Mouse (Mus musculus) midbrain, embryonic 14.5 days (tissue): ENCODE measurements at regions not wholly inside any gene's neighbourhood (a gene's known extent, or its start where the extent isn't known, plus 50 kb on each side); places are given as distances from the start of the nearest gene placed in this dataset.
A peak's percentile ranks its signal among the peaks of the same experiment; 100 is the strongest.

Experiments used
- ATAC-seq: fragments of 200-750 bp; cut with Nextera tagmentation; 2 replicates; pipeline ENCODE4 v1.8.0; 2017; ENCODE audit warnings: moderate number of reproducible peaks, moderate library complexity; ENCODE audit not compliant: low FRiP score, low TSS enrichment
- DNase-seq: peaks from one replicate; pipeline ENCODE4 v3.0.0-alpha.2; 2015
- H3K27ac ChIP-seq: fragments of 300-500 bp; sonication (generic); replicated peaks from 2 replicates; pipeline ENCODE4 v1.5.1; 2014; ENCODE audit warnings: mild to moderate bottlenecking, low read depth, low read length, moderate library complexity
- H3K27me3 ChIP-seq: fragments of 300-500 bp; sonication (generic); 2 replicates; pipeline ENCODE4 v1.6.1; 2014; ENCODE audit warnings: low read length, control low read depth, mixed read lengths; ENCODE audit not compliant: control insufficient read depth, insufficient read depth
- H3K36me3 ChIP-seq: fragments of 300-500 bp; sonication (generic); 2 replicates; pipeline ENCODE4 v1.6.1; 2014; ENCODE audit warnings: low read length, control low read depth; ENCODE audit not compliant: control insufficient read depth, insufficient read depth
- H3K4me1 ChIP-seq: fragments of 300-500 bp; sonication (generic); 2 replicates; pipeline ENCODE4 v1.6.1; 2014; ENCODE audit warnings: mild to moderate bottlenecking, antibody characterized with exemption, low read length, control low read depth; ENCODE audit not compliant: control insufficient read depth, insufficient read depth
- H3K4me2 ChIP-seq: fragments of 300-500 bp; sonication (generic); 2 replicates; pipeline ENCODE4 v1.6.1; 2014; ENCODE audit warnings: mild to moderate bottlenecking, low read length, moderate library complexity
- H3K4me3 ChIP-seq: fragments of 300-500 bp; sonication (generic); replicated peaks from 2 replicates; pipeline ENCODE4 v1.5.1; 2014; ENCODE audit warnings: low read depth, low read length
- H3K9ac ChIP-seq: fragments of 300-500 bp; sonication (generic); replicated peaks from 2 replicates; pipeline ENCODE4 v1.6.1; 2014; ENCODE audit warnings: mild to moderate bottlenecking, low read length, moderate library complexity
- H3K9me3 ChIP-seq: fragments of 300-500 bp; sonication (generic); 2 replicates; pipeline ENCODE4 v1.6.1; 2016; ENCODE audit warnings: low read length, control low read depth, mixed read lengths; ENCODE audit not compliant: control insufficient read depth
- WGBS: fragments of 180-500 bp; shearing (Covaris S2); extraction: QIAGEN DNeasy Blood & Tissue Kit; methylation state at CpG from one replicate; pipeline ENCODE4 v1.1.7; 2014; 5-methylcytosine and 5-hydroxymethylcytosine counted together

GRCm38 (mm10) chr1:76896152-76896864, 618.6 kb downstream of the Epha4 start:
- Histone ChIP-seq H3K4me1 (no peaks in the 10 kb centered on the region), H3K27ac (no peak overlapping the region), H3K4me3 (no peak overlapping the region), H3K9ac (no peak overlapping the region), H3K27me3 (no peaks in the 10 kb centered on the region), H3K9me3 (no peaks in the 10 kb centered on the region), H3K4me2 (no peak overlapping the region), H3K36me3 (no peaks in the 10 kb centered on the region)
- 58% methylated on average over 17 of the region's 17 CpGs for WGBS
- no peak for DNase-seq
- ATAC-seq, result no peak

DNA sequence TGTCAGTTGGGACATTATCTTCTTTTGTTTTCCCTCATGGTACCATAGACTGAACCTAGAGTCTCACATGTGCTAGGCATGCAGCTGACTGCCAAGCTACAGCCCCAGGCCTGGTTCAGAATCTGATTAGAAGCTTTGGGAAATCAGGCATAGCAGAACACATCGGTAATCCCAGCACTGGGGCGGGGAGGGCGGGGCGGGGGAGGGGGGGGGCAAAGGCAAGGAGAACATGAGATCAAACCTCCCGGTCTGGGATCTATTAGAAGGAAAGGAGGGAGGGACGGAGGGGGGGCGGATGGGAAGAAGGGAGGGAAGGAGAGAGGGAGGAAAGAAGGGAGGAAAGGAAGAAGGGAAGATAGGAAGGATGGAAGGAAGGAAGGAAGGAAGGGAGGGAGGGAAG, 617.5 kb downstream of the Epha4 start:
- H3K27me3 ChIP-seq, result no peaks in the 10 kb centered on the region
- H3K4me1 ChIP-seq, result no peaks in the 10 kb centered on the region
- no peaks in the 10 kb centered on the region for H3K9me3 ChIP-seq
- H3K4me3 ChIP-seq, result no peak overlapping the region
- ATAC-seq, result no peak
- H3K27ac ChIP-seq, result no peak overlapping the region
- H3K9ac ChIP-seq, result no peak overlapping the region
- DNase-seq, result no peak
- no peaks in the 10 kb centered on the region for H3K36me3 ChIP-seq
- WGBS, result 33% methylated on average over 5 of the region's 7 CpGs
- no peak overlapping the region for H3K4me2 ChIP-seq

DNA sequence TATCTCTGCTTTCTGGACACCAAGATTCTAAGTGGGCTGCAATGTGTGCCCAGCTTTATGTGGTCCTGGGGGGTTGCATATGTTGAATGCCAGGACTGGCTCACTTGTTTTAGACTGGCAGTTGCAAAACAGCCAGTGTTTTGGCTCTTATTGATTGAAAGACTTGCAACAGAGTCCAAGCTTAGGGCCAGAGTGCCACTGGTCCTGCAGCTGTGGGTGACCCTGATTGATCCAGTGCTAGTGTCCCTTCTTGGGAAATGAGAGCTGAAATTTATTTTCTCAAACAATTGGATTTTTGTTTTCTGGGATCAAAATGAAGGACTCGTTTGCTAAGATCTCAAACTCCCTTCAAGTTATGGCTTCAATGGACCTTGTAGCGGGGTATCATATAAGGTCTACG, 603.4 kb downstream of the Epha4 start:
- 95% methylated on average over 3 of the region's 3 CpGs for WGBS
- DNase-seq (no peak), ATAC-seq (no peak)
- Histone ChIP-seq H3K27ac (no peak overlapping the region), H3K9ac (no peak overlapping the region), H3K36me3 (no peaks in the 10 kb centered on the region), H3K4me1 (no peaks in the 10 kb centered on the region), H3K4me2 (no peak overlapping the region), H3K27me3 (no peaks in the 10 kb centered on the region), H3K9me3 (no peaks in the 10 kb centered on the region), H3K4me3 (no peak overlapping the region)

DNA sequence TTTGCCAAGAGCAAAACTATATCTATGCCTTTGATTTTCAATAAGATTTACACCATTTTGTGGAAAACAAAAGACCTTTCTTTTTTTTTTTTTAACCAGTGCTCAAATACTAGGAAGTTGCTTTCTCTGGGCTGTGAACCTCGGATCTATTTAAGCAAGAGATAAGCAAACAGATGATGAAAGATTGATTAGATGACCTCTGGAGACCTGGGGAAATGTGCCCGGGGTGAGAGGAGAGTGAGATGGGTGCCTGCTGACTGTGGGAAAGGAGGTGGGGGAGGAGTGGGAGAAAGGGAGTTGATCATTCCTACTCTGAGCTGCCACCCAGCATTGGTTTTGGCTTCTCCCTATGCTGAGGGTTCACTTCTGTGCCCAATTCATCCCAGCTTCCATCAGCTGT, 595.3 kb downstream of the Epha4 start:
- WGBS, result 69% methylated on average over 2 of the region's 2 CpGs
- Histone ChIP-seq H3K9ac (no peak overlapping the region), H3K27me3 (no peaks in the 10 kb centered on the region), H3K4me2 (no peak overlapping the region), H3K4me3 (no peak overlapping the region), H3K9me3 (no peaks in the 10 kb centered on the region), H3K27ac (no peak overlapping the region), H3K36me3 (no peaks in the 10 kb centered on the region), H3K4me1 (no peaks in the 10 kb centered on the region)
- ATAC-seq (no peak), DNase-seq (no peak)

GRCm38 (mm10) chr1:76920634-76921033, 594.3 kb downstream of the Epha4 start:
- Histone ChIP-seq H3K27ac (no peak overlapping the region), H3K9ac (no peak overlapping the region), H3K27me3 (no peaks in the 10 kb centered on the region), H3K9me3 (no peaks in the 10 kb centered on the region), H3K4me1 (no peaks in the 10 kb centered on the region), H3K36me3 (no peaks in the 10 kb centered on the region), H3K4me3 (no peak overlapping the region), H3K4me2 (no peak overlapping the region)
- no peak for ATAC-seq
- no peak for DNase-seq

GRCm38 (mm10) chr1:76927041-76927440, 587.8 kb downstream of the Epha4 start:
- ATAC-seq, result no peak
- H3K27ac ChIP-seq, result no peak overlapping the region
- H3K9me3 ChIP-seq, result no peaks in the 10 kb centered on the region
- no peaks in the 10 kb centered on the region for H3K36me3 ChIP-seq
- no peaks in the 10 kb centered on the region for H3K4me1 ChIP-seq
- no peak for DNase-seq
- WGBS, result 90% methylated on average over 5 of the region's 5 CpGs
- H3K4me2 ChIP-seq, result no peak overlapping the region
- no peak overlapping the region for H3K4me3 ChIP-seq
- no peaks in the 10 kb centered on the region for H3K27me3 ChIP-seq
- H3K9ac ChIP-seq, result no peak overlapping the region

DNA sequence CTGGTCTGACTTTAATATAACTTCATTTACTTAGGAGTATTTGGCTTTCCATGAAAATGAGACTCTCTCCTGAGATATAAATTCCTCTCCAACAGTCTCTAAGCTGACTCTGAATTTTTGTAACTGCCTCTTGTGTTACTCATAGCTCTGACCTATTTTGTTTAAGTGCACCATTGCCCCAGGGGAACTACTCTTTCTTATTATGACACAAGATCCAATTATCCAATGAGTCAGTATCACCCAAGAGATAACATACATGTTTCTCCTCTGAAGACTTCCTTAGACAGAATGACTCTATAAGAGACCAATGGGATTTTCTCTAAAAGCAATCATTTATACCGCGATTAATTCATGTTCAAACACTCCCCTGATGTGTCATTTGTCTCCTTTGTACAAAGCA, 586.9 kb downstream of the Epha4 start:
- Histone ChIP-seq H3K36me3 (no peaks in the 10 kb centered on the region), H3K27me3 (no peaks in the 10 kb centered on the region), H3K9me3 (no peaks in the 10 kb centered on the region), H3K4me1 (no peaks in the 10 kb centered on the region), H3K4me3 (no peak overlapping the region), H3K9ac (no peak overlapping the region), H3K27ac (no peak overlapping the region), H3K4me2 (no peak overlapping the region)
- ATAC-seq, result no peak
- 87% methylated on average over 2 of the region's 2 CpGs for WGBS
- no peak for DNase-seq

DNA sequence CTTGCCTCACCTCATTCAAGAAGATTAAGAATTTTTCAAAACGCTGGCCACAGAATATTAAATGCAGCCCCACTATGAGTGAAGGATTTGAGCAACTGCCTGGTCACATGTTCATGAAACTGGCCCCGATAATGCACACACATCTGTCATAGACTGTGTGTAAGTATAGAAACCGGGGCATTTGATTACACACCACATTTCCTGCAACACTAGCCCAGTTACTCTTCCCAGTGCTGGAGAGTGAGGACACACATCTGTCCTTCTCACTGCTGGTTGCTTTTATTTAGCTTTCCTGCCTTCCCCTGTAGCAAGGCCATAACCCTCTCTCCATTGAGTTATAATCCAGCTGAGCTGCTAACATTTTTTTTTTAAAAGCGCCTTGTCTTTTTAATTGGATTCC, 581.4 kb downstream of the Epha4 start:
- 86% methylated on average over 4 of the region's 4 CpGs for WGBS
- no peak for ATAC-seq
- no peaks in the 10 kb centered on the region for H3K9me3 ChIP-seq
- H3K27ac ChIP-seq, result no peak overlapping the region
- H3K4me2 ChIP-seq, result no peak overlapping the region
- H3K27me3 ChIP-seq, result no peaks in the 10 kb centered on the region; the same call in 1 of the 2 replicates
- H3K4me1 ChIP-seq, result no peaks in the 10 kb centered on the region
- DNase-seq, result no peak
- no peaks in the 10 kb centered on the region for H3K36me3 ChIP-seq
- no peak overlapping the region for H3K9ac ChIP-seq
- no peak overlapping the region for H3K4me3 ChIP-seq

- Histone ChIP-seq H3K9ac (no peak overlapping the region), H3K36me3 (no peaks in the 10 kb centered on the region), H3K4me3 (no peak overlapping the region), H3K4me1 (no peaks in the 10 kb centered on the region), H3K27ac (no peak overlapping the region), H3K4me2 (no peak overlapping the region), H3K27me3 (no peaks in the 10 kb centered on the region), H3K9me3 (no peaks in the 10 kb centered on the region)
- ATAC-seq, result no peak
- peak; percentile 42 for DNase-seq
- 67% methylated on average over 3 of the region's 3 CpGs for WGBS
Observed at GRCm38 (mm10) chr1:76942730-76943129, 572.2 kb downstream of the Epha4 start.
